Mouse (Mus musculus): Measurements from ENCODE around the gene Gm28047. TPM values are rescaled to one million over a fixed set of nuclear protein-coding genes. Genes with fewer than 3 reads are reported as not detected.

The Gm28047 gene
- total and polyA plus RNA-seq, 2 experiments from 2014 or later, result 0.74 TPM; not detected in 1

DNA sequence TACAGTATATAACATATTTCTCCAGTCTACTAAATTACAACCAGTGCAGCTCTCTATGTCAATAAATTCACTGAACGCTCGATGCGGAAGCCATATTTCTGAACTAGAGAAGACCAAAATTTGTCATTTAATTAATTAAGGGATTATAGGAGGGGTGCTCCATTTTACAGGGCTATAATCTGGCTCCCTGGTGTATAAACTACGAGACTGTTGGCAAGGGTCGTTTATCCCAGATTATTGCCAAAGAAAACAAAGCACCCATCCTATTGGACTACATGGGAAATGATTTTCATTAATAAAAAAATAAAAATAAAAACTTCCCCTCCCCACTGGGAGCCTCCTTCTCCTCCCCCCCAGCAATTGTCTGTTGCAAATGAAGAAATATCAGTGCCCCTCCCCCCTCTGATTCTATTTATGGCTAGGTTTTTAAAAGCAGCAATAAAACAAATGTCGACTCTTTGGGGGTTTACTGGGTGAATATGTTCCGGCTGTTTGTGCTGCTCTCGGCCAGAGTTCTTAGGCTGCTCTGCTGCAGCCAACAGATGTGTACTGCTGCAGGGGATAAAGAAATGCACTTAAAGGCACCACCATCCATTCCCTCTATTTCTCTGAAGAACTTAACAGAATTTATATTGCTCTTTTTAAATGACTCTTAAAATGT is 30.7 kb downstream of the Gm28047 start:
- no peak for TF ChIP-seq CTCF (IDR thresholded peaks at IDR 0.05; ENCODE audit: low read depth)
- DNase-seq, result no peak
- Histone ChIP-seq H3K4me1 (ENCODE audit: insufficient read depth) (peaks cover 15% of the 10 kb centered on the region; the same call in 1 of the 2 replicates), H3K27ac (ENCODE audit: low read depth, low read length) (peak overlapping the region; percentile 71), H3K9ac (0 out of 2 replicates have a peak overlapping the region, but pooled peaks have one; percentile 14), H3K4me2 (ENCODE audit: low read depth) (0 out of 2 replicates have a peak overlapping the region, but pooled peaks have one; percentile 4), H3K4me3 (ENCODE audit: low read depth, low read length) (no peak overlapping the region), H3K27me3 (ENCODE audit: insufficient read depth, low read length) (no peaks in the 10 kb centered on the region), H3K9me3 (ENCODE audit: low read length) (no peaks in the 10 kb centered on the region), H3K36me3 (ENCODE audit: insufficient read depth) (no peaks in the 10 kb centered on the region)
- 31% methylated on average over 8 of the region's 8 CpGs for WGBS
- ATAC-seq, result no peak

DNA sequence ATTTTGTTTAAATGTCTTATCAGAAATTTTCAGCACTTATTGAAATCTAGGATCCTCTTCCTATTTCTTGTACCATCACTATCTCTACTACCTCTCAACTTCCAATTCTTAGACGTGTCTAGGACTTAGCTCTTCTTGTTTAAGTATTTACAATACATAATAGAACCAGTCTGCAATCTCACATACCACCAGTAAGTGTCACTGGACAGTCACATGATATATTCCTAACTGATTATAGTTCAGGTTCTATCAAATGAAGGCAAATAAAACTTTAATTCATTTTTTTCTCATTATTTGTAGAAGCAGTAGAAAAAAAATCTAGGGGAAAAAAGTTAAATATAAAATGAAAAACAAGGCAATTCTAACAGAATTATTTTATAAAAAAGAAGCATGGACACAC is 32.2 kb downstream of the Gm28047 start:
- 29% methylated on average over 1 of the region's 1 CpGs for WGBS
- Histone ChIP-seq H3K27me3 (ENCODE audit: insufficient read depth, low read length) (no peaks in the 10 kb centered on the region), H3K4me2 (ENCODE audit: low read depth) (no peak overlapping the region), H3K9ac (no peak overlapping the region), H3K9me3 (ENCODE audit: low read length) (no peaks in the 10 kb centered on the region), H3K4me1 (ENCODE audit: insufficient read depth) (peaks cover 15% of the 10 kb centered on the region; the same call in 1 of the 2 replicates), H3K36me3 (ENCODE audit: insufficient read depth) (no peaks in the 10 kb centered on the region), H3K4me3 (ENCODE audit: low read depth, low read length) (no peak overlapping the region), H3K27ac (ENCODE audit: low read depth, low read length) (no peak overlapping the region)
- TF ChIP-seq CTCF (IDR thresholded peaks at IDR 0.05; ENCODE audit: low read depth), result peak; percentile 53
- no peak for DNase-seq
- ATAC-seq, result no peak

DNA sequence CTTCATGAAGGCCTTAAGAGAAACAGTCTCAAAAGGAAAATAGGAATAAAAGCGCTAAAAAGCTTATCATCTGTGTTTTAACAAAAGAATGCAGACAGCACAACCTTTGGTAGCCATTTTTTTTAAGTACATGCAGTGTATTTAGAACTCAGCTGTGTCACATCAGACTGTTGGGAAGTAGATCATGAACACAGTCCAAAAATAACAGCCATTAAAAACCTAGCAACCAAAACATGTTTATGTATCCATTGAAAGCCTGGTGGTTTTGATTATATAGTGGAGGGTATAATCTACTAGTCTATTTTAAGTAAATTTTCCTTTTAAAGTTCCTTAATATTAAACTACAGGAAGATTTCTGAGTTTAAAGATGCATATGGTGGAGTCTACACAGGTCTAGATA is 34.3 kb downstream of the Gm28047 start:
- H3K4me1 ChIP-seq (ENCODE audit: insufficient read depth), result peaks cover 15% of the 10 kb centered on the region; the same call in 1 of the 2 replicates
- no peaks in the 10 kb centered on the region for H3K36me3 ChIP-seq (ENCODE audit: insufficient read depth)
- H3K27ac ChIP-seq (ENCODE audit: low read depth, low read length), result 0 out of 2 replicates have a peak overlapping the region, but pooled peaks have one; percentile 9
- H3K27me3 ChIP-seq (ENCODE audit: insufficient read depth, low read length), result no peaks in the 10 kb centered on the region
- WGBS, result 86% methylated on average over 1 of the region's 1 CpGs
- DNase-seq (no peak), ATAC-seq (no peak; the same call in 1 of the 2 replicates)
- no peak for TF ChIP-seq CTCF (IDR thresholded peaks at IDR 0.05; ENCODE audit: low read depth)
- H3K4me2 ChIP-seq (ENCODE audit: low read depth), result no peak overlapping the region
- no peaks in the 10 kb centered on the region for H3K9me3 ChIP-seq (ENCODE audit: low read length)
- H3K9ac ChIP-seq, result no peak overlapping the region
- no peak overlapping the region for H3K4me3 ChIP-seq (ENCODE audit: low read depth, low read length)

DNA sequence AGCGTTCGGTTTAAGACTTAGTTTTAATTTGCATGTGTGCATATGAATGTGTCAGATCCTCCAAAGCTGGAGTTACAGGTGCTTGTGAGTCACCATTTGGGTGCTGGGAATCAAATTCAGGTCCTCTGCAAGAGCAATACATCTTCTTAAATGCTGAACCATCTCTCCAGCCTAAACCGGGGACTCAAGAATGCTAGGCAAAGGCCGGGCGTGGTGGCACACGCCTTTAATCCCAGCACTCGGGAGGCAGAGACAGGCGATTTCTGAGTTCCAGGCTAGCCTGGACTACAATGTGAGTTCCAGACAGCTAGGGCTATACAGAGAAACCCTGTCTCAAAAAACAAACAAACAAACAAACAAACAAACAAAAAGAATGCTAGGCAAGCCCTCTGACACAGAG is 35.0 kb downstream of the Gm28047 start:
- WGBS, result 94% methylated on average over 8 of the region's 8 CpGs
- TF ChIP-seq CTCF (IDR thresholded peaks at IDR 0.05; ENCODE audit: low read depth), result no peak
- H3K9me3 ChIP-seq (ENCODE audit: low read length), result no peaks in the 10 kb centered on the region
- H3K36me3 ChIP-seq (ENCODE audit: insufficient read depth), result no peaks in the 10 kb centered on the region
- H3K27ac ChIP-seq (ENCODE audit: low read depth, low read length), result 0 out of 2 replicates have a peak overlapping the region, but pooled peaks have one; percentile 9
- ATAC-seq (no peak), DNase-seq (no peak)
- H3K4me2 ChIP-seq (ENCODE audit: low read depth), result no peak overlapping the region
- H3K27me3 ChIP-seq (ENCODE audit: insufficient read depth, low read length), result no peaks in the 10 kb centered on the region
- H3K4me3 ChIP-seq (ENCODE audit: low read depth, low read length), result no peak overlapping the region
- H3K9ac ChIP-seq, result no peak overlapping the region
- peaks cover 15% of the 10 kb centered on the region for H3K4me1 ChIP-seq (ENCODE audit: insufficient read depth)

DNA sequence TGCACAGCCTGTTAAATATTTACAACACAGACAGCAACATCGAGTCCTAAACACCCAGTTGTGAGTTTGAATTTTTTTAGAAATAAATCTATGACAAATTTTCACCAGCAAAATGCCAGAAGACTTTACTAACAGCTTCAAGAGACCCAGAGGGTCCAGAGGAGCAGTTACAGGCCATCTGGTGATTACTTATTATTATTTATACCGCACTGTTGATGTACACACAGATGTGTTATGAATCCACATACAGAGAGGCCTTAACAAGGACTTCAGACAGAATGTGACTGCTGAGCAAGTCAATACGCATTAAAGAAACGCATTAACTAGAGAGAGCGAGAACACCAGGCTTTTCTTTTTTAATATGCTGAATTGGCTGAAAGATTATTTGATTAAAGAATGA is 39.4 kb downstream of the Gm28047 start:
- Histone ChIP-seq H3K27ac (ENCODE audit: low read depth, low read length) (peak overlapping the region; percentile 96), H3K4me1 (ENCODE audit: insufficient read depth) (peaks cover 11% of the 10 kb centered on the region; the same call in 1 of the 2 replicates), H3K4me3 (ENCODE audit: low read depth, low read length) (no peak overlapping the region), H3K9me3 (ENCODE audit: low read length) (no peaks in the 10 kb centered on the region), H3K27me3 (ENCODE audit: insufficient read depth, low read length) (no peaks in the 10 kb centered on the region), H3K9ac (no peak overlapping the region), H3K4me2 (ENCODE audit: low read depth) (no peak overlapping the region), H3K36me3 (ENCODE audit: insufficient read depth) (no peaks in the 10 kb centered on the region)
- TF ChIP-seq CTCF (IDR thresholded peaks at IDR 0.05; ENCODE audit: low read depth), result no peak
- no peak for DNase-seq
- no peak for ATAC-seq
- 24% methylated on average over 5 of the region's 5 CpGs for WGBS

DNA sequence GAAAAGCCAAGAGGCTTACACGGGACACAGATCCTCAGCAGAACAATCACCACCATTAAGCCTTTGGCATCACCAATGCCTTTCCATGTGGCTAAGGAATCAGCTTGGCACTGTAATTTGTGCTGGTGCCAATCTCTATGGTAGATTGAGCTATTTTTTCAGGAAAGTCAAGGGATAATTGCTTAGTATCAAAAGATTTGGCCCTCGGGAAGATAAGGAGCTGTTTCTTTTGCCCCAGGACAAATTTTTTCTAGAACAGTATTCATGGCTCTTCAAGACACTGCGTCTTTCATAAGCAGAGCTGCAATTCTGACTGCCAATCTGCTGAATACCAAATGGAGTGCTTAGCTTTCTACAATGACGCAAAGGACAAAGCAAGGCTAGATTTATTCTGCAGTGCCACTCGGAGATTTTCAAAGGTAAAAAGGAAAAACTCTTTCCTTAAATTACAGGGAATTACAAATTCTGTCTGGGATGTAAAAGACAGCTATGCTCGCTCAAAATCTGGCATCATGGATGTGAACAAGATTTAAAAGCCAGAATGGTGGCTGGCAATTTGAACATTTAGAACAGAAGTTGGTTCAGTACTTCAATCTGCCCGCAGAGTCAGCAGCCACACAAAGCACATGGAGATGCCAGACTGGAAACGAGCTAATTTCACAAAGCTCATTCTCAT is 41.0 kb downstream of the Gm28047 start:
- TF ChIP-seq CTCF (IDR thresholded peaks at IDR 0.05; ENCODE audit: low read depth), result no peak
- no peaks in the 10 kb centered on the region for H3K36me3 ChIP-seq (ENCODE audit: insufficient read depth)
- DNase-seq, result peak; percentile 94
- H3K27me3 ChIP-seq (ENCODE audit: insufficient read depth, low read length), result no peaks in the 10 kb centered on the region
- H3K4me3 ChIP-seq (ENCODE audit: low read depth, low read length), result no peak overlapping the region
- peaks cover 11% of the 10 kb centered on the region; the same call in 1 of the 2 replicates for H3K4me1 ChIP-seq (ENCODE audit: insufficient read depth)
- peak overlapping the region; percentile 20 for H3K4me2 ChIP-seq (ENCODE audit: low read depth)
- peak overlapping the region; percentile 96 for H3K27ac ChIP-seq (ENCODE audit: low read depth, low read length)
- 9% methylated on average over 8 of the region's 8 CpGs for WGBS
- H3K9me3 ChIP-seq (ENCODE audit: low read length), result no peaks in the 10 kb centered on the region
- H3K9ac ChIP-seq, result peak overlapping the region; percentile 36
- ATAC-seq, result peak; percentile 93

DNA sequence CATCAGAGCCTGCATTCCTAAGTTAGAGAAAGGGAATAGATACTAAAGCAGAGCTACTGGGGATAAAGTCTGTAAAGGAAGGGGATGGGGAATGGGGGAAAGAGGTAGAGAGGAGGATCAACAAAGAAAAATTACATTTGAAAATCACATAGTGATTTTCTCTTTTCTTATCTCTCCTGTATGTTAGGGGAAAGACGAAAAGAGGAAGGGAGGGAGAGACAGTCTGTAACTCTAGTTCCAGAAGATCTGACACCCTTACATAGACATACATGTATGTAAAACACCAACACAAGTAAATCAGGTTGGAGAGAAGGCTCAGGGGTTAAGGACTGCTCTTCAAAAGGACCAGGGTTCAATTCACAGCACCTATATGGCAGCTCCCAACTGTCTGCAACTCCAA is 43.7 kb downstream of the Gm28047 start:
- DNase-seq (no peak), ATAC-seq (no peak)
- Histone ChIP-seq H3K27ac (ENCODE audit: low read depth, low read length) (no peak overlapping the region), H3K4me3 (ENCODE audit: low read depth, low read length) (no peak overlapping the region), H3K27me3 (ENCODE audit: insufficient read depth, low read length) (no peaks in the 10 kb centered on the region), H3K9me3 (ENCODE audit: low read length) (no peaks in the 10 kb centered on the region), H3K4me1 (ENCODE audit: insufficient read depth) (peaks cover 11% of the 10 kb centered on the region; the same call in 1 of the 2 replicates), H3K36me3 (ENCODE audit: insufficient read depth) (no peaks in the 10 kb centered on the region; the same call in 1 of the 2 replicates), H3K9ac (no peak overlapping the region), H3K4me2 (ENCODE audit: low read depth) (no peak overlapping the region)
- TF ChIP-seq CTCF (IDR thresholded peaks at IDR 0.05; ENCODE audit: low read depth), result no peak
- WGBS, result 83% methylated on average over 1 of the region's 1 CpGs

All from forebrain, postnatal 0 days (tissue).